11 mouse cellular contexts compared by ENCODE assay signal in genomic region chr2:167544456-167544855, GRCm38 (mm10). TPM values are rescaled to one million over a fixed set of nuclear protein-coding genes. Genes with fewer than 3 reads are reported as not detected.
DNase-seq lines count a peak whose midpoint lies in the region; ATAC-seq lines count a peak whose summit lies in the region.
"Had no signal": no experiment of that assay in that cellular context is flagged by ENCODE, and none has a peak within 500 bp of the region (broad histone marks: within the 10 kb centered on the region; RNA-seq: fewer than 3 reads in every experiment).

No protein-coding gene starts in this region.

- peaks cover 26% of the 10 kb centered on the region; the same call in 1 of the 2 replicates for H3K27me3 ChIP-seq in heart, embryonic 10.5 days (ENCODE audit: insufficient read depth, poor library complexity, severe bottlenecking)
- peaks cover 41% of the 10 kb centered on the region for H3K27me3 ChIP-seq in midbrain, embryonic 12.5 days
- H3K27me3 ChIP-seq in midbrain, embryonic 11.5 days (ENCODE audit: control insufficient read depth, insufficient read depth, low read length), result peaks cover 18% of the 10 kb centered on the region
- no peaks in the 10 kb centered on the region for H3K27me3 ChIP-seq in limb, embryonic 12.5 days
- no peaks in the 10 kb centered on the region for H3K27me3 ChIP-seq in stomach, embryonic 14.5 days (ENCODE audit: control insufficient read depth, insufficient read depth, low read length)

- ATAC-seq in midbrain, embryonic 12.5 days (ENCODE audit: low FRiP score, low read depth), result no peak
- no peak for ATAC-seq in midbrain, embryonic 11.5 days (ENCODE audit: low FRiP score)
- ATAC-seq in limb, embryonic 12.5 days (ENCODE audit: insufficient number of reproducible peaks, insufficient read depth, low FRiP score, low TSS enrichment, low read depth), result no peak
- peak; percentile 40; the same call in 1 of the 2 replicates for ATAC-seq in stomach, embryonic 14.5 days (ENCODE audit: insufficient number of reproducible peaks, insufficient read depth, low FRiP score, low read depth)

- H3K4me2 ChIP-seq in midbrain, embryonic 12.5 days (replicated peaks), result no peak overlapping the region
- H3K4me2 ChIP-seq in midbrain, embryonic 11.5 days, result no peak overlapping the region
- peak overlapping the region; percentile 91; the same call in 1 of the 2 replicates for H3K4me2 ChIP-seq in limb, embryonic 12.5 days
- no peak overlapping the region for H3K4me2 ChIP-seq in stomach, embryonic 14.5 days (replicated peaks; ENCODE audit: low read depth, low read length)

- WGBS in heart, embryonic 10.5 days, result 63% methylated on average over 5 of the region's 5 CpGs
- WGBS in midbrain, embryonic 12.5 days, result 77% methylated on average over 5 of the region's 5 CpGs
- WGBS in midbrain, embryonic 11.5 days, result 72% methylated on average over 5 of the region's 5 CpGs
- 43% methylated on average over 5 of the region's 5 CpGs for WGBS in limb, embryonic 12.5 days
- WGBS in stomach, embryonic 14.5 days, result 36% methylated on average over 5 of the region's 5 CpGs

- H3K27ac ChIP-seq in heart, embryonic 10.5 days, result peak overlapping the region; percentile 88
- H3K27ac ChIP-seq in midbrain, embryonic 12.5 days (replicated peaks), result peak overlapping the region; percentile 52; the same call in 1 of the 2 replicates
- H3K27ac ChIP-seq in midbrain, embryonic 11.5 days (ENCODE audit: low read depth, low read length), result no peak overlapping the region
- peak overlapping the region; percentile 96 for H3K27ac ChIP-seq in limb, embryonic 12.5 days
- H3K27ac ChIP-seq in stomach, embryonic 14.5 days (ENCODE audit: low read length), result peak overlapping the region; percentile 99

- H3K9ac ChIP-seq in midbrain, embryonic 12.5 days (replicated peaks), result no peak overlapping the region
- H3K9ac ChIP-seq in midbrain, embryonic 11.5 days (ENCODE audit: low read length), result no peak overlapping the region
- H3K9ac ChIP-seq in limb, embryonic 12.5 days (replicated peaks), result peak overlapping the region; percentile 23; the same call in 1 of the 2 replicates
- H3K9ac ChIP-seq in stomach, embryonic 14.5 days (replicated peaks; ENCODE audit: low read depth, low read length), result no peak overlapping the region

- no peaks in the 10 kb centered on the region for H3K9me3 ChIP-seq in heart, embryonic 10.5 days
- no peaks in the 10 kb centered on the region for H3K9me3 ChIP-seq in midbrain, embryonic 12.5 days
- no peaks in the 10 kb centered on the region for H3K9me3 ChIP-seq in midbrain, embryonic 11.5 days (ENCODE audit: control insufficient read depth, low read length)
- no peaks in the 10 kb centered on the region for H3K9me3 ChIP-seq in limb, embryonic 12.5 days
- H3K9me3 ChIP-seq in stomach, embryonic 14.5 days (ENCODE audit: control insufficient read depth, low read depth, low read length), result no peaks in the 10 kb centered on the region

- peaks cover 66% of the 10 kb centered on the region for H3K4me1 ChIP-seq in heart, embryonic 10.5 days
- H3K4me1 ChIP-seq in midbrain, embryonic 12.5 days, result peaks cover 32% of the 10 kb centered on the region
- H3K4me1 ChIP-seq in midbrain, embryonic 11.5 days (ENCODE audit: control insufficient read depth, insufficient read depth, low read length), result peaks cover 11% of the 10 kb centered on the region
- peaks cover 72% of the 10 kb centered on the region for H3K4me1 ChIP-seq in limb, embryonic 12.5 days (replicated peaks)
- peaks cover 38% of the 10 kb centered on the region for H3K4me1 ChIP-seq in stomach, embryonic 14.5 days (ENCODE audit: control insufficient read depth, insufficient read depth, low read length)

- intact Hi-C loops in heart, postnatal 36 days (cut with DNase I), result no loop called here
- intact Hi-C loops in left cerebral cortex, postnatal 25 days (cut with DNase I), result no loop called here

- no peak for DNase-seq in heart, embryonic 10.5 days (ENCODE audit: low spot score)
- no peak for DNase-seq in heart, postnatal 36 days
- no peak for DNase-seq in midbrain, embryonic 11.5 days (ENCODE audit: low spot score, missing footprints)
- DNase-seq in MN1 (ENCODE audit: low spot score), result no peak
- DNase-seq in left cerebral cortex, postnatal 25 days (ENCODE audit: low spot score in 2 of 2), result no peak
- DNase-seq: cerebellum, adult 9-11 months; thymus, postnatal 36 days had no signal

- H3K4me3 ChIP-seq in heart, embryonic 10.5 days, result 0 out of 2 replicates have a peak overlapping the region, but pooled peaks have one; percentile 3
- no peak overlapping the region for H3K4me3 ChIP-seq in midbrain, embryonic 12.5 days
- no peak overlapping the region for H3K4me3 ChIP-seq in midbrain, embryonic 11.5 days (ENCODE audit: low read depth, low read length)
- no peak overlapping the region for H3K4me3 ChIP-seq in limb, embryonic 12.5 days (replicated peaks)
- H3K4me3 ChIP-seq in stomach, embryonic 14.5 days (ENCODE audit: low read depth, low read length), result no peak overlapping the region
- H3K4me3 ChIP-seq: left cerebral cortex, adult 2 months had no signal

- H3K36me3 ChIP-seq in heart, embryonic 10.5 days, result peaks cover 15% of the 10 kb centered on the region
- no peaks in the 10 kb centered on the region for H3K36me3 ChIP-seq in midbrain, embryonic 12.5 days
- no peaks in the 10 kb centered on the region for H3K36me3 ChIP-seq in midbrain, embryonic 11.5 days (ENCODE audit: control insufficient read depth, insufficient read depth, low read length)
- peaks cover 33% of the 10 kb centered on the region for H3K36me3 ChIP-seq in limb, embryonic 12.5 days
- peaks cover 7% of the 10 kb centered on the region; the same call in 1 of the 2 replicates for H3K36me3 ChIP-seq in stomach, embryonic 14.5 days (ENCODE audit: control insufficient read depth, insufficient read depth, low read length)

RNA-seq across cellular contexts. Expression of gene Snai1, which starts 6.5 kb away (rescaled TPM):
- polyA plus RNA-seq in heart, embryonic 10.5 days (2016; fragmentation: Nextera tagmentation; extraction: Ambion mirVana), result 21.8 and 42.2 TPM in 2 replicates
- 1 to 10 TPM; 1.5 to 2.0 TPM for total RNA-seq in heart, postnatal 36 days (2021)
- 15.3 and 24.6 TPM in 2 replicates for polyA plus RNA-seq in midbrain, embryonic 12.5 days (2016; fragmentation: Nextera tagmentation; extraction: Ambion mirVana)
- polyA plus RNA-seq in midbrain, embryonic 11.5 days (2014; fragmentation: Nextera tagmentation; extraction: Ambion mirVana), result 18.4 and 20.8 TPM in 2 replicates
- 69.0 and 82.0 TPM in 2 replicates for polyA plus RNA-seq in limb, embryonic 12.5 days (2016; fragmentation: Nextera tagmentation; extraction: Ambion mirVana)
- polyA plus RNA-seq in stomach, embryonic 14.5 days (2014; fragmentation: Nextera tagmentation; extraction: Ambion mirVana), result 11.6 and 12.9 TPM in 2 replicates
- under 1 TPM; 0.57 to 0.94 TPM for total RNA-seq in left cerebral cortex, postnatal 25 days (2021)

RNA-seq across cellular contexts. Expression of gene Spata2, which starts 51.8 kb away (rescaled TPM):
- 16.5 and 17.4 TPM in 2 replicates for polyA plus RNA-seq in heart, embryonic 10.5 days (2016; fragmentation: Nextera tagmentation; extraction: Ambion mirVana)
- 10 to 100 TPM; 13.6 to 14.6 TPM for total RNA-seq in heart, postnatal 36 days (2021)
- 21.3 and 23.6 TPM in 2 replicates for polyA plus RNA-seq in midbrain, embryonic 12.5 days (2016; fragmentation: Nextera tagmentation; extraction: Ambion mirVana)
- 15.6 and 15.8 TPM in 2 replicates for polyA plus RNA-seq in midbrain, embryonic 11.5 days (2014; fragmentation: Nextera tagmentation; extraction: Ambion mirVana)
- 14.9 and 15.1 TPM in 2 replicates for polyA plus RNA-seq in limb, embryonic 12.5 days (2016; fragmentation: Nextera tagmentation; extraction: Ambion mirVana)
- polyA plus RNA-seq in stomach, embryonic 14.5 days (2014; fragmentation: Nextera tagmentation; extraction: Ambion mirVana), result 11.2 and 13.1 TPM in 2 replicates
- total RNA-seq in left cerebral cortex, postnatal 25 days (2021), result 10 to 100 TPM; 72.0 to 74.4 TPM

RNA-seq across cellular contexts. Expression of gene Rnf114, which starts 52.0 kb away (rescaled TPM):
- polyA plus RNA-seq in heart, embryonic 10.5 days (2016; fragmentation: Nextera tagmentation; extraction: Ambion mirVana), result 71.2 and 90.0 TPM in 2 replicates
- total RNA-seq in heart, postnatal 36 days (2021), result 10 to 100 TPM; 68.2 to 70.1 TPM
- polyA plus RNA-seq in midbrain, embryonic 12.5 days (2016; fragmentation: Nextera tagmentation; extraction: Ambion mirVana), result 135 and 137 TPM in 2 replicates
- polyA plus RNA-seq in midbrain, embryonic 11.5 days (2014; fragmentation: Nextera tagmentation; extraction: Ambion mirVana), result 140 and 150 TPM in 2 replicates
- 99.2 and 101 TPM in 2 replicates for polyA plus RNA-seq in limb, embryonic 12.5 days (2016; fragmentation: Nextera tagmentation; extraction: Ambion mirVana)
- polyA plus RNA-seq in stomach, embryonic 14.5 days (2014; fragmentation: Nextera tagmentation; extraction: Ambion mirVana), result 78.2 and 83.2 TPM in 2 replicates
- total RNA-seq in left cerebral cortex, postnatal 25 days (2021), result 10 to 100 TPM; 59.7 to 61.3 TPM
